Mouse (Mus musculus): ENCODE results near the gene Notch2.

GRCm38 (mm10) chr3:97972200-97972599, 41.1 kb upstream of the Notch2 start:
- no peak for TF ChIP-seq POLR2A (IDR thresholded peaks at IDR 0.05; ENCODE audit: low read depth, low read length)
- no peak for TF ChIP-seq CTCF (IDR thresholded peaks at IDR 0.05; ENCODE audit: borderline replicate concordance, insufficient read depth, low read length)
